Comparison of ENCODE assay signal across 27 mouse cellular contexts in the genomic region with DNA sequence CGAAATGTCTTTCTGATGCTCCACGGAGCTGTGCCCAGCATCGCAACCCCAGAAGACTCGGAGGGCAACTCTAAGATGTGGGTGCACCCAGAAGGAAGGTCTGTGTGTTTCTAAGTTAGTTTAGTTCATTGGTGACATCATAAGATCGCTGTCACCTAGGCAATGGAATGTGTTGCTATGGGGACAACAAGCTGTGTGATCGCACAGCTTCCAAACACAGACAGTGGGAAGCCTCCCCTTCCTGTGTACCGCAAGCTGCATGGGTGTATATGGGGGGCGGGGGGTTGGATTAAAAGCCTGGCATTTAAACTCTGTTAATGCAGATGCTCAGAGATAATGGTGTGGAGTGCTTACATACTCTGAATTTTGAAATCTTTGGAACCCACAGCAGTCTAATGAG. TPM values are rescaled to one million over a fixed set of nuclear protein-coding genes. Genes with fewer than 3 reads are reported as not detected.
A peak's percentile ranks its signal among the peaks of the same experiment; 100 is the strongest.
DNase-seq lines count a peak whose midpoint lies in the region; ATAC-seq lines count a peak whose summit lies in the region.
"Had no signal": no experiment of that assay in that cellular context is flagged by ENCODE, and none has a peak within 500 bp of the region (broad histone marks: within the 10 kb centered on the region; RNA-seq: fewer than 3 reads in every experiment).

No protein-coding gene starts in this region.

- H3K4me3 ChIP-seq in forebrain, embryonic 14.5 days (ENCODE audit: low read depth, low read length), result no peak overlapping the region
- H3K4me3 ChIP-seq in forebrain, embryonic 13.5 days, result no peak overlapping the region
- H3K4me3 ChIP-seq: embryonic facial prominence, embryonic 12.5 days; hindbrain, embryonic 13.5 days; megakaryocyte, embryonic 14.5 days had no signal

- intact Hi-C loops in left cerebral cortex, postnatal 14 days (cut with DNase I), result loop anchor here (5.0 kb wide), 1 partner anchor 54 kb away; the partner anchor contains the start of gene Pde10a
- intact Hi-C loops in left cerebral cortex, postnatal 10 days (cut with DNase I), result no loop called here

- no peaks in the 10 kb centered on the region for H3K36me3 ChIP-seq in forebrain, embryonic 14.5 days (ENCODE audit: control insufficient read depth, insufficient read depth, low read length)
- no peaks in the 10 kb centered on the region for H3K36me3 ChIP-seq in forebrain, embryonic 13.5 days (ENCODE audit: poor library complexity, severe bottlenecking)
- H3K36me3 ChIP-seq: embryonic facial prominence, embryonic 12.5 days; hindbrain, embryonic 13.5 days had no signal

- peak; percentile 29 for DNase-seq in forebrain, embryonic 14.5 days (ENCODE audit: low spot score)
- peak; percentile 47 to 60 for DNase-seq in left cerebral cortex, postnatal 14 days (ENCODE audit: low spot score in 2 of 2)
- no peak for DNase-seq in left cerebral cortex, postnatal 10 days (ENCODE audit: extremely low spot score in 1 of 2, low spot score in 2 of 2)
- DNase-seq in right cerebral cortex, adult 2 months (ENCODE audit: low spot score in 2 of 2), result peak; percentile 34 to 52
- no peak for DNase-seq in spleen, adult 12 weeks (ENCODE audit: low spot score)
- DNase-seq: cerebellum, adult 11-12 months; gastrocnemius, postnatal 36 days; heart, postnatal 14 days; kidney, adult 11 months; kidney, postnatal 10 days; lung, postnatal 14 days; retina, postnatal 1 day; thymus, postnatal 36 days had no signal

- H3K9me3 ChIP-seq in forebrain, embryonic 14.5 days (replicated peaks; ENCODE audit: control insufficient read depth, low read length), result no peaks in the 10 kb centered on the region
- no peaks in the 10 kb centered on the region for H3K9me3 ChIP-seq in forebrain, embryonic 13.5 days (replicated peaks)
- H3K9me3 ChIP-seq: embryonic facial prominence, embryonic 12.5 days; hindbrain, embryonic 13.5 days had no signal

- ATAC-seq in forebrain, embryonic 14.5 days, result no peak
- no peak for ATAC-seq in forebrain, embryonic 13.5 days
- 0 out of 2 replicates have a peak, but pooled peaks have one; percentile 8 for ATAC-seq in common myeloid progenitor, adult 5-6 weeks (replicated peaks; ENCODE audit: low read depth, poor library complexity, severe bottlenecking)
- ATAC-seq in activated CD4-positive, CD25-positive, alpha-beta regulatory T cell, adult 4 months, result no peak

- no peaks in the 10 kb centered on the region for H3K27me3 ChIP-seq in forebrain, embryonic 14.5 days (replicated peaks; ENCODE audit: control insufficient read depth, insufficient read depth, low read length)
- no peaks in the 10 kb centered on the region for H3K27me3 ChIP-seq in forebrain, embryonic 13.5 days
- H3K27me3 ChIP-seq: embryonic facial prominence, embryonic 12.5 days; hindbrain, embryonic 13.5 days had no signal

- H3K9ac ChIP-seq in forebrain, embryonic 14.5 days (ENCODE audit: low read length), result no peak overlapping the region
- no peak overlapping the region for H3K9ac ChIP-seq in forebrain, embryonic 13.5 days
- H3K9ac ChIP-seq: embryonic facial prominence, embryonic 12.5 days; hindbrain, embryonic 13.5 days had no signal

- 66% methylated on average over 8 of the region's 8 CpGs for WGBS in forebrain, embryonic 14.5 days
- 70% methylated on average over 8 of the region's 8 CpGs for WGBS in forebrain, embryonic 13.5 days

- H3K4me1 ChIP-seq in forebrain, embryonic 14.5 days (ENCODE audit: control insufficient read depth, insufficient read depth, low read length), result no peaks in the 10 kb centered on the region
- peaks cover 10% of the 10 kb centered on the region; the same call in 1 of the 2 replicates for H3K4me1 ChIP-seq in forebrain, embryonic 13.5 days
- H3K4me1 ChIP-seq: embryonic facial prominence, embryonic 12.5 days; hindbrain, embryonic 13.5 days had no signal

- H3K4me2 ChIP-seq in forebrain, embryonic 14.5 days (ENCODE audit: low read length), result no peak overlapping the region
- no peak overlapping the region for H3K4me2 ChIP-seq in forebrain, embryonic 13.5 days
- H3K4me2 ChIP-seq: embryonic facial prominence, embryonic 12.5 days; heart, embryonic 11.5 days; hindbrain, embryonic 13.5 days had no signal

- H3K27ac ChIP-seq in forebrain, embryonic 14.5 days (ENCODE audit: low read depth, low read length), result no peak overlapping the region
- H3K27ac ChIP-seq in forebrain, embryonic 13.5 days, result no peak overlapping the region
- H3K27ac ChIP-seq: embryonic facial prominence, embryonic 12.5 days; hindbrain, embryonic 13.5 days; stomach, postnatal 0 days had no signal

RNA-seq across cellular contexts. Expression of gene Gm17087, which starts 14.8 kb away (rescaled TPM):
- polyA plus RNA-seq in forebrain, embryonic 14.5 days (2014; fragmentation: Nextera tagmentation; extraction: Ambion mirVana), result not detected in 2 replicates
- polyA plus RNA-seq in forebrain, embryonic 13.5 days (2015; fragmentation: Nextera tagmentation; extraction: Ambion mirVana), result not detected in 2 replicates
- total RNA-seq in left cerebral cortex, postnatal 14 days (2021), result not detected
- total RNA-seq in left cerebral cortex, postnatal 10 days (2021), result not detected
- total RNA-seq in common myeloid progenitor, adult 5-6 weeks (2017), result not detected in 2 replicates
- 1 to 10 TPM in 1 of 2 experiments, not detected in 1; 4.2 TPM for polyA plus RNA-seq in activated CD4-positive, CD25-positive, alpha-beta regulatory T cell, adult 4 months (2017; shearing (Covaris generic))
- total RNA-seq: adrenal gland, adult 18-20 months; gastrocnemius, postnatal 36 days; heart, postnatal 14 days; left cerebral cortex, adult 18-20 months; MEL; neutrophil, adult 5-6 weeks had no signal
- polyA plus RNA-seq: embryonic facial prominence, embryonic 12.5 days; heart, embryonic 11.5 days; hindbrain, embryonic 13.5 days; limb, embryonic 14.5 days; liver, embryonic 16.5 days; stomach, postnatal 0 days had no signal

RNA-seq across cellular contexts. Expression of gene Pde10a, which starts 56.4 kb away (rescaled TPM):
- polyA plus RNA-seq in forebrain, embryonic 14.5 days (2014; fragmentation: Nextera tagmentation; extraction: Ambion mirVana), result 12.1 and 14.3 TPM in 2 replicates
- 13.1 and 13.4 TPM in 2 replicates for polyA plus RNA-seq in forebrain, embryonic 13.5 days (2015; fragmentation: Nextera tagmentation; extraction: Ambion mirVana)
- total RNA-seq in left cerebral cortex, postnatal 14 days (2021), result 10 to 100 TPM; 54.4 to 81.4 TPM
- total RNA-seq in left cerebral cortex, postnatal 10 days (2021), result 10 to 100 TPM; 59.0 to 83.7 TPM
- total RNA-seq in common myeloid progenitor, adult 5-6 weeks (2017), result 8.4 and 16.1 TPM in 2 replicates
- polyA plus RNA-seq in activated CD4-positive, CD25-positive, alpha-beta regulatory T cell, adult 4 months (2017; shearing (Covaris generic)), result not detected
- total RNA-seq: neutrophil, adult 5-6 weeks had no signal

Comparison
In these comparisons a context has a peak if more than half of its experiments do, and no peak if none do; other contexts are left out.
1. DNase-seq: peak in forebrain, embryonic 14.5 days (single experiment), left cerebral cortex, postnatal 14 days (2 of 2) and right cerebral cortex, adult 2 months (2 of 2); none in left cerebral cortex, postnatal 10 days (0 of 2) and spleen, adult 12 weeks (single experiment).